Mouse (Mus musculus) thymus, adult 2 months (tissue): Measurements from ENCODE around the gene Tbc1d16.

ENCODE experiments used
- CTCF ChIP-seq: fragments of 200-500 bp; IDR thresholded peaks from 2 replicates; pipeline ENCODE4 v1.5.1; 2012; ENCODE audit warnings: mild to moderate bottlenecking, control low read depth, low read length, moderate library complexity, borderline replicate concordance; ENCODE audit not compliant: control insufficient read depth, poor library complexity, insufficient read depth; ENCODE audit errors: extremely low read depth
- POLR2A ChIP-seq: fragments of 200-500 bp; IDR thresholded peaks from 2 replicates; pipeline ENCODE4 v1.6.1; 2012; ENCODE audit warnings: mild to moderate bottlenecking, low read length, control low read depth, moderate library complexity; ENCODE audit not compliant: control insufficient read depth, poor library complexity, insufficient read depth; ENCODE audit errors: extremely low read depth

- TF ChIP-seq CTCF (no peak), POLR2A (no peak)
These were observed 51.7 kb downstream of the Tbc1d16 start for GRCm38 (mm10) chr11:119176389-119177179.
